8 mouse cellular contexts compared by ENCODE assay signal in genomic region chr3:152401964-152402670, GRCm38 (mm10). TPM values are rescaled to one million over a fixed set of nuclear protein-coding genes. Genes with fewer than 3 reads are reported as not detected.
DNase-seq lines count a peak whose midpoint lies in the region; ATAC-seq and TF ChIP-seq lines count a peak whose summit lies in the region.

No protein-coding gene starts in this region.

- 83% methylated on average over 7 of the region's 7 CpGs for WGBS in midbrain, postnatal 0 days
- 86% methylated on average over 7 of the region's 7 CpGs for WGBS in midbrain, embryonic 13.5 days
- WGBS in stomach, embryonic 16.5 days = 67% methylated on average over 7 of the region's 7 CpGs

- no peak for TF ChIP-seq CTCF in midbrain, postnatal 0 days (IDR thresholded peaks at IDR 0.05)

- no peaks in the 10 kb centered on the region for H3K27me3 ChIP-seq in midbrain, postnatal 0 days (ENCODE audit: insufficient read depth, low read length)
- no peaks in the 10 kb centered on the region for H3K27me3 ChIP-seq in midbrain, embryonic 13.5 days
- no peaks in the 10 kb centered on the region for H3K27me3 ChIP-seq in stomach, embryonic 16.5 days (ENCODE audit: control insufficient read depth, insufficient read depth, low read length)

- no peak for ATAC-seq in midbrain, postnatal 0 days (ENCODE audit: low FRiP score)
- no peak for ATAC-seq in midbrain, embryonic 13.5 days
- peak; percentile 76; the same call in 1 of the 2 replicates for ATAC-seq in stomach, embryonic 16.5 days (ENCODE audit: insufficient read depth, low FRiP score)

- no peak overlapping the region for H3K27ac ChIP-seq in midbrain, postnatal 0 days (ENCODE audit: low read depth, low read length)
- H3K27ac ChIP-seq in midbrain, embryonic 13.5 days = no peak overlapping the region
- peak overlapping the region; percentile 47 for H3K27ac ChIP-seq in stomach, embryonic 16.5 days (ENCODE audit: low read length)

- H3K4me1 ChIP-seq in midbrain, postnatal 0 days (ENCODE audit: insufficient read depth, low read length) = peaks cover 7% of the 10 kb centered on the region; the same call in 1 of the 2 replicates
- peaks cover 26% of the 10 kb centered on the region for H3K4me1 ChIP-seq in midbrain, embryonic 13.5 days (replicated peaks)
- H3K4me1 ChIP-seq in stomach, embryonic 16.5 days (ENCODE audit: control insufficient read depth, insufficient read depth, low read length) = peaks cover 43% of the 10 kb centered on the region

- peak; percentile 44 for DNase-seq in midbrain, postnatal 0 days (ENCODE audit: low spot score)
- peak; percentile 76 for DNase-seq in adrenal gland, postnatal 10 days
- DNase-seq in heart, adult 18-20 months = peak; percentile 80 to 84
- peak; percentile 32 to 58 for DNase-seq in kidney, postnatal 4 days
- DNase-seq in layer of hippocampus, postnatal 36 days = no peak
- no peak for DNase-seq in right cerebral cortex, postnatal 4 days

- no peak overlapping the region for H3K9ac ChIP-seq in midbrain, postnatal 0 days (replicated peaks; ENCODE audit: low read length, poor library complexity, severe bottlenecking)
- H3K9ac ChIP-seq in midbrain, embryonic 13.5 days (replicated peaks) = no peak overlapping the region
- H3K9ac ChIP-seq in stomach, embryonic 16.5 days (ENCODE audit: low read length) = no peak overlapping the region

- no peak overlapping the region for H3K4me3 ChIP-seq in midbrain, postnatal 0 days (ENCODE audit: low read depth, low read length)
- H3K4me3 ChIP-seq in midbrain, embryonic 13.5 days (replicated peaks) = no peak overlapping the region
- H3K4me3 ChIP-seq in stomach, embryonic 16.5 days (replicated peaks; ENCODE audit: low read length) = no peak overlapping the region

- H3K4me2 ChIP-seq in midbrain, postnatal 0 days (ENCODE audit: low read depth, low read length, poor library complexity, severe bottlenecking) = no peak overlapping the region
- H3K4me2 ChIP-seq in midbrain, embryonic 13.5 days (replicated peaks) = no peak overlapping the region
- H3K4me2 ChIP-seq in stomach, embryonic 16.5 days (ENCODE audit: low read depth, low read length) = no peak overlapping the region

- no peaks in the 10 kb centered on the region for H3K36me3 ChIP-seq in midbrain, postnatal 0 days (ENCODE audit: insufficient read depth, low read length)
- H3K36me3 ChIP-seq in midbrain, embryonic 13.5 days = no peaks in the 10 kb centered on the region
- H3K36me3 ChIP-seq in stomach, embryonic 16.5 days (ENCODE audit: control insufficient read depth, insufficient read depth, low read length) = no peaks in the 10 kb centered on the region

- H3K9me3 ChIP-seq in midbrain, postnatal 0 days (ENCODE audit: low read length) = no peaks in the 10 kb centered on the region
- no peaks in the 10 kb centered on the region for H3K9me3 ChIP-seq in midbrain, embryonic 13.5 days
- no peaks in the 10 kb centered on the region for H3K9me3 ChIP-seq in stomach, embryonic 16.5 days (replicated peaks; ENCODE audit: control insufficient read depth, low read length)

RNA-seq across cellular contexts. Expression of gene Zzz3, which starts 6.8 kb away (rescaled TPM):
- 29.4 and 40.6 TPM in 2 replicates for total RNA-seq in midbrain, postnatal 0 days (2014; rRNA removed)
- 21.0 TPM in 2 replicates for polyA plus RNA-seq in midbrain, postnatal 0 days (2015; fragmentation: Nextera tagmentation; extraction: Ambion mirVana)
- 36.3 and 40.4 TPM in 2 replicates for polyA plus RNA-seq in midbrain, embryonic 13.5 days (2015; fragmentation: Nextera tagmentation; extraction: Ambion mirVana)
- 10 to 100 TPM; 35.9 to 37.6 TPM for total RNA-seq in adrenal gland, postnatal 10 days (2021)
- total RNA-seq in heart, adult 18-20 months (2021) = 10 to 100 TPM; 20.3 to 23.4 TPM
- polyA plus RNA-seq in stomach, embryonic 16.5 days (2015; fragmentation: Nextera tagmentation; extraction: Ambion mirVana) = 36.8 and 37.9 TPM in 2 replicates
- 10 to 100 TPM; 46.1 to 48.2 TPM for total RNA-seq in layer of hippocampus, postnatal 36 days (2021)

RNA-seq across cellular contexts. Expression of gene Usp33, which starts 55.8 kb away (rescaled TPM):
- total RNA-seq in midbrain, postnatal 0 days (2014; rRNA removed) = 83.3 and 91.4 TPM in 2 replicates
- polyA plus RNA-seq in midbrain, postnatal 0 days (2015; fragmentation: Nextera tagmentation; extraction: Ambion mirVana) = 65.3 and 70.7 TPM in 2 replicates
- polyA plus RNA-seq in midbrain, embryonic 13.5 days (2015; fragmentation: Nextera tagmentation; extraction: Ambion mirVana) = 79.1 and 85.8 TPM in 2 replicates
- 10 to 100 TPM; 65.4 to 80.7 TPM for total RNA-seq in adrenal gland, postnatal 10 days (2021)
- total RNA-seq in heart, adult 18-20 months (2021) = 10 to 100 TPM; 22.2 to 24.3 TPM
- 44.3 and 45.8 TPM in 2 replicates for polyA plus RNA-seq in stomach, embryonic 16.5 days (2015; fragmentation: Nextera tagmentation; extraction: Ambion mirVana)
- total RNA-seq in layer of hippocampus, postnatal 36 days (2021) = 100 to 1,000 TPM; 127 to 132 TPM

Comparison
In these comparisons a context has a peak if more than half of its experiments do, and no peak if none do; other contexts are left out.
1. DNase-seq: peak in midbrain, postnatal 0 days (single experiment), adrenal gland, postnatal 10 days (single experiment), heart, adult 18-20 months (2 of 2) and kidney, postnatal 4 days (2 of 2); none in layer of hippocampus, postnatal 36 days (0 of 2) and right cerebral cortex, postnatal 4 days (single experiment).